Mouse (Mus musculus): ENCODE measurements around the gene Galns. TPM values are rescaled to one million over a fixed set of nuclear protein-coding genes. Genes with fewer than 3 reads are reported as not detected.
A peak's percentile ranks its signal among the peaks of the same experiment; 100 is the strongest.
"Not testable (repeated sequence)": the region's sequence is repeated elsewhere in the genome, so short reads cannot be mapped to it uniquely, and the experiment has no call there.

The Galns gene
- polyA plus RNA-seq, 1 experiment from 2014 or later, result 11.9 TPM

- Histone ChIP-seq H3K4me3 (replicated peaks) (no peak overlapping the region), H3K36me3 (no peaks in the 10 kb centered on the region), H3K9me3 (no peaks in the 10 kb centered on the region), H3K27me3 (replicated peaks) (no peaks in the 10 kb centered on the region), H3K27ac (peak overlapping the region; percentile 44; the same call in 1 of the 2 replicates), H3K4me2 (no peak overlapping the region), H3K9ac (no peak overlapping the region), H3K4me1 (peaks cover 14% of the 10 kb centered on the region)
- 79% methylated on average over 9 of the region's 9 CpGs for WGBS
- ATAC-seq (ENCODE audit: insufficient read depth, low FRiP score, low read depth), result no peak
Observed at GRCm38 (mm10) chr8:122584981-122585380, 26.3 kb downstream of the Galns start.

GRCm38 (mm10) chr8:122580926-122581325, 30.3 kb downstream of the Galns start:
- no peaks in the 10 kb centered on the region for H3K36me3 ChIP-seq
- peaks cover 28% of the 10 kb centered on the region for H3K4me1 ChIP-seq
- H3K27me3 ChIP-seq (replicated peaks), result no peaks in the 10 kb centered on the region
- WGBS, result 32% methylated on average over 15 of the region's 15 CpGs
- no peak overlapping the region for H3K4me3 ChIP-seq (replicated peaks)
- H3K4me2 ChIP-seq, result no peak overlapping the region
- no peak overlapping the region for H3K27ac ChIP-seq
- H3K9ac ChIP-seq, result no peak overlapping the region
- H3K9me3 ChIP-seq, result no peaks in the 10 kb centered on the region
- ATAC-seq (ENCODE audit: insufficient read depth, low FRiP score, low read depth), result no peak

- Histone ChIP-seq H3K4me1 (peaks cover 39% of the 10 kb centered on the region), H3K9ac (no peak overlapping the region), H3K4me2 (no peak overlapping the region), H3K36me3 (no peaks in the 10 kb centered on the region; the same call in 1 of the 2 replicates), H3K27me3 (replicated peaks) (no peaks in the 10 kb centered on the region), H3K27ac (no peak overlapping the region), H3K4me3 (replicated peaks) (no peak overlapping the region), H3K9me3 (no peaks in the 10 kb centered on the region)
- 36% methylated on average over 7 of the region's 7 CpGs for WGBS
- ATAC-seq (ENCODE audit: insufficient read depth, low FRiP score, low read depth), result no peak
Observed at GRCm38 (mm10) chr8:122579196-122579595, 32.1 kb downstream of the Galns start.

- Histone ChIP-seq H3K4me1 (peaks cover 39% of the 10 kb centered on the region), H3K27me3 (replicated peaks) (no peaks in the 10 kb centered on the region), H3K9me3 (no peaks in the 10 kb centered on the region), H3K4me3 (replicated peaks) (peak overlapping the region; percentile 67), H3K27ac (no peak overlapping the region; the same call in 1 of the 2 replicates), H3K4me2 (peak overlapping the region; percentile 82), H3K36me3 (peaks cover 12% of the 10 kb centered on the region), H3K9ac (no peak overlapping the region)
- 30% methylated on average over 10 of the region's 10 CpGs for WGBS
- no peak for ATAC-seq (ENCODE audit: insufficient read depth, low FRiP score, low read depth)
Observed at GRCm38 (mm10) chr8:122577116-122577515, 34.1 kb downstream of the Galns start.

GRCm38 (mm10) chr8:122576648-122577022, 34.6 kb downstream of the Galns start, which contains the start of gene Aprt:
Gene Aprt (minus strand): TSS chr8:122576909.
- 1% methylated on average over 39 of the region's 39 CpGs for WGBS
- Histone ChIP-seq H3K4me2 (peak within 1 kb of the TSS; percentile 82), H3K4me3 (replicated peaks) (peak within 1 kb of the TSS; percentile 67), H3K27me3 (replicated peaks) (no peaks in the 10 kb centered on the region), H3K36me3 (peaks cover 17% of the 10 kb centered on the region), H3K4me1 (peaks cover 39% of the 10 kb centered on the region), H3K9me3 (no peaks in the 10 kb centered on the region), H3K9ac (peak within 1 kb of the TSS; percentile 60), H3K27ac (peak within 1 kb of the TSS; percentile 72)
- peak; percentile 88 for ATAC-seq (ENCODE audit: insufficient read depth, low FRiP score, low read depth)

- H3K27ac ChIP-seq, result peak overlapping the region; percentile 72
- ATAC-seq (ENCODE audit: insufficient read depth, low FRiP score, low read depth), result peak; percentile 4; the same call in 1 of the 2 replicates
- peak overlapping the region; percentile 60 for H3K9ac ChIP-seq
- H3K4me2 ChIP-seq, result peak overlapping the region; percentile 82
- peak overlapping the region; percentile 67 for H3K4me3 ChIP-seq (replicated peaks)
- WGBS, result 13% methylated on average over 21 of the region's 21 CpGs
- H3K27me3 ChIP-seq (replicated peaks), result no peaks in the 10 kb centered on the region
- H3K9me3 ChIP-seq, result no peaks in the 10 kb centered on the region
- peaks cover 23% of the 10 kb centered on the region for H3K36me3 ChIP-seq
- peaks cover 35% of the 10 kb centered on the region for H3K4me1 ChIP-seq
Observed at GRCm38 (mm10) chr8:122575735-122576647, 35.3 kb downstream of the Galns start.

- H3K4me2 ChIP-seq, result peak overlapping the region; percentile 82
- peak overlapping the region; percentile 19; the same call in 1 of the 2 replicates for H3K9ac ChIP-seq
- H3K9me3 ChIP-seq, result no peaks in the 10 kb centered on the region
- H3K27ac ChIP-seq, result peak overlapping the region; percentile 76
- WGBS, result 59% methylated on average over 8 of the region's 8 CpGs
- H3K4me1 ChIP-seq, result peaks cover 30% of the 10 kb centered on the region
- ATAC-seq (ENCODE audit: insufficient read depth, low FRiP score, low read depth), result no peak
- peak overlapping the region; percentile 67 for H3K4me3 ChIP-seq (replicated peaks)
- peaks cover 30% of the 10 kb centered on the region for H3K36me3 ChIP-seq
- H3K27me3 ChIP-seq (replicated peaks), result no peaks in the 10 kb centered on the region
Observed at GRCm38 (mm10) chr8:122575286-122575685, 36.0 kb downstream of the Galns start.

GRCm38 (mm10) chr8:122574667-122575251, 36.5 kb downstream of the Galns start:
- 0 out of 2 replicates have a peak overlapping the region, but pooled peaks have one; percentile 19 for H3K9ac ChIP-seq
- H3K4me3 ChIP-seq (replicated peaks), result peak overlapping the region; percentile 67
- ATAC-seq (ENCODE audit: insufficient read depth, low FRiP score, low read depth), result peak; percentile 13; the same call in 1 of the 2 replicates

GRCm38 (mm10) chr8:122574264-122574663, 37.0 kb downstream of the Galns start:
- H3K9ac ChIP-seq, result no peak overlapping the region

More at GRCm38 (mm10) chr8:122574667-122575251, 36.5 kb downstream of the Galns start:
- peaks cover 36% of the 10 kb centered on the region for H3K36me3 ChIP-seq
- peak overlapping the region; percentile 76 for H3K27ac ChIP-seq
- H3K4me2 ChIP-seq, result peak overlapping the region; percentile 82
- WGBS, result 20% methylated on average over 10 of the region's 10 CpGs
- no peaks in the 10 kb centered on the region for H3K27me3 ChIP-seq (replicated peaks)
- H3K9me3 ChIP-seq, result no peaks in the 10 kb centered on the region
- H3K4me1 ChIP-seq, result peaks cover 32% of the 10 kb centered on the region

GRCm38 (mm10) chr8:122573577-122573976, 37.7 kb downstream of the Galns start:
- WGBS, result 57% methylated on average over 9 of the region's 9 CpGs
- Histone ChIP-seq H3K4me3 (replicated peaks) (no peak overlapping the region), H3K27me3 (replicated peaks) (no peaks in the 10 kb centered on the region), H3K9me3 (no peaks in the 10 kb centered on the region), H3K36me3 (peaks cover 41% of the 10 kb centered on the region), H3K4me2 (no peak overlapping the region), H3K4me1 (peaks cover 36% of the 10 kb centered on the region), H3K27ac (no peak overlapping the region), H3K9ac (no peak overlapping the region)
- ATAC-seq (ENCODE audit: insufficient read depth, low FRiP score, low read depth), result no peak

More at GRCm38 (mm10) chr8:122574264-122574663, 37.0 kb downstream of the Galns start:
- no peak overlapping the region for H3K4me3 ChIP-seq (replicated peaks)
- ATAC-seq (ENCODE audit: insufficient read depth, low FRiP score, low read depth), result no peak
- H3K27me3 ChIP-seq (replicated peaks), result no peaks in the 10 kb centered on the region
- H3K9me3 ChIP-seq, result no peaks in the 10 kb centered on the region
- H3K4me1 ChIP-seq, result peaks cover 34% of the 10 kb centered on the region
- H3K36me3 ChIP-seq, result peaks cover 41% of the 10 kb centered on the region
- H3K27ac ChIP-seq, result peak overlapping the region; percentile 76
- H3K4me2 ChIP-seq, result peak overlapping the region; percentile 82
- 28% methylated on average over 3 of the region's 3 CpGs for WGBS

GRCm38 (mm10) chr8:122573176-122573575, 38.1 kb downstream of the Galns start:
- not testable (repeated sequence) for ATAC-seq (ENCODE audit: insufficient read depth, low FRiP score, low read depth); H3K27ac ChIP-seq; H3K9me3 ChIP-seq; H3K4me2 ChIP-seq; H3K4me3 ChIP-seq (replicated peaks); H3K27me3 ChIP-seq (replicated peaks); H3K9ac ChIP-seq
- peaks cover 41% of the 10 kb centered on the region for H3K36me3 ChIP-seq
- H3K4me1 ChIP-seq, result peaks cover 36% of the 10 kb centered on the region
- WGBS, result 50% methylated on average over 4 of the region's 4 CpGs

GRCm38 (mm10) chr8:122572751-122573150, 38.5 kb downstream of the Galns start:
- H3K9ac ChIP-seq, result no peak overlapping the region
- no peaks in the 10 kb centered on the region for H3K9me3 ChIP-seq
- H3K4me2 ChIP-seq, result no peak overlapping the region
- H3K4me3 ChIP-seq (replicated peaks), result no peak overlapping the region
- peaks cover 36% of the 10 kb centered on the region for H3K4me1 ChIP-seq
- peaks cover 41% of the 10 kb centered on the region for H3K36me3 ChIP-seq
- 87% methylated on average over 3 of the region's 3 CpGs for WGBS
- ATAC-seq (ENCODE audit: insufficient read depth, low FRiP score, low read depth), result no peak
- no peaks in the 10 kb centered on the region for H3K27me3 ChIP-seq (replicated peaks)
- no peak overlapping the region for H3K27ac ChIP-seq

Data from stomach, embryonic 15.5 days (tissue).